In the genomic region with DNA sequence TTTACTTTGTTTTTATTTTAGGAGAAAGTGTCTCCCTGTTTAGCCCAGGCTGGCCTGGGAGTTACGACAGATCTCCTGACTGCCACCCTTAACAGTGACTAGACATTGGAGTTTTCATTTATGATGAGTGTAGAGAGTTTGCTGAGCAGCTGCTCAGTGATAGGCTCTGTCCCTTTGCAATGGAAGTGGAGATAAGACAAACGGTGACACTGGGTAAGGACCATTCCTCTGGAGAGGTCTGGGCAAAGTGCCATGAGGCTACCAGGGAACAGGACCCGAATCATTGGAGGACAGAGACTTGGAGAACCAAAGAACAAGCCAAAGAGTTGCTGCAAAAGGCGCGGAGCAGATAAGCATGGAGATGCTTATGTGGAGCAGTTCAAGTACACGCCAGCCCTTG, we compare ENCODE assay signal across 20 mouse cellular contexts.
DNase-seq lines count a peak whose midpoint lies in the region; ATAC-seq and TF ChIP-seq lines count a peak whose summit lies in the region.
"Had no signal": no experiment of that assay in that cellular context is flagged by ENCODE, and none has a peak within 500 bp of the region (broad histone marks: within the 10 kb centered on the region; RNA-seq: fewer than 3 reads in every experiment).

No protein-coding gene starts in this region.

- WGBS in bone marrow, adult 2 months: 57% methylated on average over 6 of the region's 6 CpGs
- 33% methylated on average over 6 of the region's 6 CpGs for WGBS in liver, embryonic 13.5 days (ENCODE audit: insufficient replicate concordance)

- TF ChIP-seq CTCF in bone marrow, adult 2 months (IDR thresholded peaks at IDR 0.05; ENCODE audit: control insufficient read depth, insufficient read depth, low read length): no peak

- peak overlapping the region; percentile 64 for H3K9ac ChIP-seq in liver, embryonic 13.5 days
- H3K9ac ChIP-seq: heart, embryonic 13.5 days; limb, embryonic 15.5 days; neural tube, embryonic 12.5 days had no signal

- H3K9me3 ChIP-seq in liver, embryonic 13.5 days (replicated peaks): no peaks in the 10 kb centered on the region
- H3K9me3 ChIP-seq: heart, embryonic 13.5 days; limb, embryonic 15.5 days; neural tube, embryonic 12.5 days had no signal

- TF ChIP-seq POLR2A in bone marrow, adult 2 months (IDR thresholded peaks at IDR 0.05; ENCODE audit: borderline replicate concordance, control insufficient read depth, low read depth, low read length): no peak

- DNase-seq in liver, embryonic 13.5 days: peak; percentile 40
- peak; percentile 21 for DNase-seq in skeletal muscle tissue, adult 2 months (ENCODE audit: low read depth, low spot score)
- no peak for DNase-seq in embryo, embryonic 10.5 days (ENCODE audit: low spot score)
- no peak for DNase-seq in layer of hippocampus, postnatal 14 days (ENCODE audit: low spot score in 2 of 2)
- DNase-seq in right cerebral cortex, postnatal 36 days (ENCODE audit: low spot score in 2 of 2): no peak
- DNase-seq: cerebellum, adult 2 months; heart, postnatal 4 days; kidney, adult 9 months; kidney, postnatal 36 days; layer of hippocampus, adult 9-11 months; lung, postnatal 10 days; thymus, postnatal 14 days had no signal

- no peak overlapping the region for H3K4me3 ChIP-seq in bone marrow, adult 2 months (replicated peaks; ENCODE audit: control insufficient read depth, low read depth, low read length)
- H3K4me3 ChIP-seq in liver, embryonic 13.5 days (replicated peaks): peak overlapping the region; percentile 33
- H3K4me3 ChIP-seq: heart, embryonic 13.5 days; limb, embryonic 15.5 days; neural tube, embryonic 12.5 days had no signal

- H3K4me2 ChIP-seq in liver, embryonic 13.5 days: peak overlapping the region; percentile 67
- H3K4me2 ChIP-seq: heart, embryonic 13.5 days; limb, embryonic 15.5 days; neural tube, embryonic 12.5 days had no signal

- peak; percentile 42; the same call in 1 of the 2 replicates for ATAC-seq in common myeloid progenitor, adult 5-6 weeks (replicated peaks; ENCODE audit: low read depth, poor library complexity, severe bottlenecking)
- ATAC-seq in liver, embryonic 13.5 days (ENCODE audit: low read depth): peak; percentile 86
- ATAC-seq in cerebellum, adult (ENCODE audit: insufficient number of reproducible peaks, low FRiP score, low TSS enrichment): no peak
- ATAC-seq: forebrain, embryonic 14.5 days; hindbrain, postnatal 0 days had no signal

- H3K27me3 ChIP-seq in liver, embryonic 13.5 days: no peaks in the 10 kb centered on the region
- H3K27me3 ChIP-seq: heart, embryonic 13.5 days; limb, embryonic 15.5 days; neural tube, embryonic 12.5 days had no signal

- peak overlapping the region; percentile 78 for H3K27ac ChIP-seq in bone marrow, adult 2 months (ENCODE audit: control insufficient read depth, insufficient read depth, low read depth, low read length, poor library complexity)
- H3K27ac ChIP-seq in liver, embryonic 13.5 days: peak overlapping the region; percentile 97
- H3K27ac ChIP-seq: heart, embryonic 13.5 days; hindbrain, postnatal 0 days; limb, embryonic 15.5 days; neural tube, embryonic 12.5 days had no signal

- peaks cover 1% of the 10 kb centered on the region; the same call in 1 of the 2 replicates for H3K4me1 ChIP-seq in bone marrow, adult 2 months (ENCODE audit: control insufficient read depth, insufficient read depth, low read length)
- peaks cover 54% of the 10 kb centered on the region for H3K4me1 ChIP-seq in liver, embryonic 13.5 days (replicated peaks)
- H3K4me1 ChIP-seq: limb, embryonic 15.5 days had no signal

- peaks cover 61% of the 10 kb centered on the region for H3K36me3 ChIP-seq in liver, embryonic 13.5 days

Comparison
In these comparisons a context has a peak if more than half of its experiments do, and no peak if none do; other contexts are left out.
1. DNase-seq: peak in liver, embryonic 13.5 days (single experiment) and skeletal muscle tissue, adult 2 months (single experiment); none in embryo, embryonic 10.5 days (single experiment), layer of hippocampus, postnatal 14 days (0 of 2) and right cerebral cortex, postnatal 36 days (0 of 2).